Mouse (Mus musculus): ENCODE measurements around the gene Efnb1. TPM values are rescaled to one million over a fixed set of nuclear protein-coding genes. Genes with fewer than 3 reads are reported as not detected.
"Not testable (repeated sequence)": the region's sequence is repeated elsewhere in the genome, so short reads cannot be mapped to it uniquely, and the experiment has no call there.

Efnb1 gene
- 10 to 100 TPM; 12.6 to 16.1 (median 14.9) TPM for total RNA-seq (2022)

- peak; percentile 85 to 87 for DNase-seq (ENCODE audit: low spot score in 2 of 2)
Observed at GRCm38 (mm10) chrX:99135523-99136258, at the start of gene Efnb1. Gene Efnb1 (plus strand): TSS chrX:99136130.

- DNase-seq (ENCODE audit: low spot score in 2 of 2) = no peak
Observed at GRCm38 (mm10) chrX:99092704-99093103, 43.2 kb upstream of the Efnb1 start.

- not testable (repeated sequence) for DNase-seq (ENCODE audit: low spot score in 2 of 2)
Observed at GRCm38 (mm10) chrX:99111088-99111724, 24.7 kb upstream of the Efnb1 start.

- DNase-seq (ENCODE audit: low spot score in 2 of 2) = no peak
Observed at GRCm38 (mm10) chrX:99119510-99119909, 16.4 kb upstream of the Efnb1 start.

GRCm38 (mm10) chrX:99130059-99130458 lies 5.9 kb upstream of the Efnb1 start:
- peak in 1 of 2 experiments; percentile 59 for DNase-seq (ENCODE audit: low spot score in 2 of 2)

- no peak for DNase-seq (ENCODE audit: low spot score in 2 of 2)
Observed at GRCm38 (mm10) chrX:99132573-99132972, 3.4 kb upstream of the Efnb1 start.

GRCm38 (mm10) chrX:99134891-99135290 lies 1.0 kb upstream of the Efnb1 start:
- peak; percentile 68 to 81 for DNase-seq (ENCODE audit: low spot score in 2 of 2)

- no peak for DNase-seq (ENCODE audit: low spot score in 2 of 2)
Observed at GRCm38 (mm10) chrX:99136431-99136966, 569 bp downstream of the Efnb1 start.

- no peak for DNase-seq (ENCODE audit: low spot score in 2 of 2)
Observed at GRCm38 (mm10) chrX:99137143-99137870, 1.4 kb downstream of the Efnb1 start.

GRCm38 (mm10) chrX:99137928-99138740 lies 2.2 kb downstream of the Efnb1 start:
- no peak for DNase-seq (ENCODE audit: low spot score in 2 of 2)

GRCm38 (mm10) chrX:99141079-99141478 lies 5.1 kb downstream of the Efnb1 start:
- DNase-seq (ENCODE audit: low spot score in 2 of 2) = peak in 1 of 2 experiments; percentile 34

- DNase-seq (ENCODE audit: low spot score in 2 of 2) = no peak
Observed at GRCm38 (mm10) chrX:99141900-99142299, 6.0 kb downstream of the Efnb1 start.

- DNase-seq (ENCODE audit: low spot score in 2 of 2) = no peak
Observed at GRCm38 (mm10) chrX:99145561-99145960, 9.6 kb downstream of the Efnb1 start.

GRCm38 (mm10) chrX:99148061-99148905 lies 12.4 kb downstream of the Efnb1 start:
- no peak for DNase-seq (ENCODE audit: low spot score in 2 of 2)

- DNase-seq (ENCODE audit: low spot score in 2 of 2) = no peak
Observed at GRCm38 (mm10) chrX:99149047-99149446, 13.1 kb downstream of the Efnb1 start.

GRCm38 (mm10) chrX:99149900-99150299 lies 14.0 kb downstream of the Efnb1 start:
- DNase-seq (ENCODE audit: low spot score in 2 of 2) = no peak

GRCm38 (mm10) chrX:99150712-99151111 lies 14.8 kb downstream of the Efnb1 start:
- no peak for DNase-seq (ENCODE audit: low spot score in 2 of 2)

GRCm38 (mm10) chrX:99151434-99151833 lies 15.5 kb downstream of the Efnb1 start:
- DNase-seq (ENCODE audit: low spot score in 2 of 2) = no peak

GRCm38 (mm10) chrX:99152141-99152540 lies 16.2 kb downstream of the Efnb1 start:
- no peak for DNase-seq (ENCODE audit: low spot score in 2 of 2)

Data from layer of hippocampus, adult 8-10 months (tissue).